Mouse (Mus musculus): ENCODE data around the gene Ifitm6.
"Not testable (repeated sequence)": the region's sequence is repeated elsewhere in the genome, so short reads cannot be mapped to it uniquely, and the experiment has no call there.

Ifitm6 gene

GRCm38 (mm10) chr7:141042539-141042938 is 24.8 kb upstream of the Ifitm6 start:
- in situ Hi-C loops (cut with MboI, MseI): no loop called here

- in situ Hi-C loops (cut with MboI, MseI): no loop called here
Observed at GRCm38 (mm10) chr7:141041661-141042060, 23.9 kb upstream of the Ifitm6 start.

GRCm38 (mm10) chr7:141040867-141041606 is 23.3 kb upstream of the Ifitm6 start:
- in situ Hi-C loops (cut with MboI, MseI): no loop called here

GRCm38 (mm10) chr7:141039386-141040107 is 21.8 kb upstream of the Ifitm6 start:
- in situ Hi-C loops (cut with MboI, MseI): no loop called here

GRCm38 (mm10) chr7:141038090-141039032 is 20.6 kb upstream of the Ifitm6 start:
- in situ Hi-C loops (cut with MboI, MseI): no loop called here

- in situ Hi-C loops (cut with MboI, MseI): not testable (repeated sequence)
Observed at GRCm38 (mm10) chr7:141036624-141037023, 18.9 kb upstream of the Ifitm6 start.

GRCm38 (mm10) chr7:141032458-141033167 is 14.9 kb upstream of the Ifitm6 start:
- in situ Hi-C loops (cut with MboI, MseI): no loop called here

- in situ Hi-C loops (cut with MboI, MseI): no loop called here
Observed at GRCm38 (mm10) chr7:141030390-141030789, 12.7 kb upstream of the Ifitm6 start.

GRCm38 (mm10) chr7:141028831-141029230 is 11.1 kb upstream of the Ifitm6 start, which contains the start of gene Gm17387:
Gene Gm17387 (plus strand): TSS chr7:141029131.
- in situ Hi-C loops (cut with MboI, MseI): no loop called here

GRCm38 (mm10) chr7:141026740-141027098 is 9.0 kb upstream of the Ifitm6 start:
- in situ Hi-C loops (cut with MboI, MseI): no loop called here

GRCm38 (mm10) chr7:141026097-141026739 is 8.5 kb upstream of the Ifitm6 start:
- in situ Hi-C loops (cut with MboI, MseI): no loop called here

GRCm38 (mm10) chr7:141024865-141025838 is 7.4 kb upstream of the Ifitm6 start:
- in situ Hi-C loops (cut with MboI, MseI): no loop called here

- in situ Hi-C loops (cut with MboI, MseI): no loop called here
Observed at GRCm38 (mm10) chr7:141021489-141022449, 4.0 kb upstream of the Ifitm6 start.

GRCm38 (mm10) chr7:141019028-141019427 is 1.3 kb upstream of the Ifitm6 start:
- in situ Hi-C loops (cut with MboI, MseI): no loop called here

GRCm38 (mm10) chr7:141016707-141017697 is 722 bp downstream of the Ifitm6 start:
- in situ Hi-C loops (cut with MboI, MseI): no loop called here

GRCm38 (mm10) chr7:141011238-141011770 is 6.4 kb downstream of the Ifitm6 start:
- in situ Hi-C loops (cut with MboI, MseI): loop anchor here (5.0 kb wide), 1 partner anchor 36 kb away; no protein-coding TSS in a partner anchor

GRCm38 (mm10) chr7:141010593-141010992 is 7.1 kb downstream of the Ifitm6 start, which contains the start of gene Ifitm3:
Gene Ifitm3 (minus strand): TSS chr7:141010770.
- in situ Hi-C loops (cut with MboI, MseI): loop anchor here (5.0 kb wide), 1 partner anchor 37 kb away; no protein-coding TSS in a partner anchor
